Mouse (Mus musculus): ENCODE measurements at regions not wholly inside any gene's neighbourhood (a gene's known extent, or its start where the extent isn't known, plus 50 kb on each side); places are given as distances from the start of the nearest gene placed in this dataset.

GRCm38 (mm10) chrX:49387439-49387838 lies 76.3 kb upstream of the Arhgap36 start:
- DNase-seq = no peak
- intact Hi-C loops (cut with DNase I; ENCODE audit: low total_unique reads) = no loop called here

GRCm38 (mm10) chrX:49377067-49377466 lies 86.7 kb upstream of the Arhgap36 start:
- peak; percentile 10 for DNase-seq

GRCm38 (mm10) chrX:49370384-49370783 lies 82.3 kb upstream of the Enox2 start:
- intact Hi-C loops (cut with DNase I; ENCODE audit: low total_unique reads) = no loop called here
- no peak for DNase-seq

More at GRCm38 (mm10) chrX:49377067-49377466, 86.7 kb upstream of the Arhgap36 start:
- intact Hi-C loops (cut with DNase I; ENCODE audit: low total_unique reads) = no loop called here

DNA sequence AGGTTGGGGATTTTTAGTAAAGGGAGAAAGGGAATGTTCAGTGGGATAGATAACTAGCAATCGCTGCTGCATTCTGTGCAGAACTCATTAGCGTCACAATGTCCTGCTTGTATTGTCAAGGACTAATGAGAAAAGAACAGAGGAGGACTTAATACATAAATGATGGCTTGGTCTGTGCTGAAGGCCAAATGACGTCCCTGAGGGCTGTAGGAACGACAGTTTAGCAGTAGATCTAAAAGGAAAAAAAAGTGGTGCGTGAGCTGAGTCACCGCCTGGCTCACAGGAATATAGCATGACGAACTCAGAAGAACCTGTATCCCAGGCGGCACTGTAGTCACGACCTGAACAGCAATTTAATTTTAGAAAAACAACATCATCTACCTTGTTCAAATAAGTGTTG lies 81.3 kb upstream of the Enox2 start:
- no peak for DNase-seq
- intact Hi-C loops (cut with DNase I; ENCODE audit: low total_unique reads) = no loop called here

DNA sequence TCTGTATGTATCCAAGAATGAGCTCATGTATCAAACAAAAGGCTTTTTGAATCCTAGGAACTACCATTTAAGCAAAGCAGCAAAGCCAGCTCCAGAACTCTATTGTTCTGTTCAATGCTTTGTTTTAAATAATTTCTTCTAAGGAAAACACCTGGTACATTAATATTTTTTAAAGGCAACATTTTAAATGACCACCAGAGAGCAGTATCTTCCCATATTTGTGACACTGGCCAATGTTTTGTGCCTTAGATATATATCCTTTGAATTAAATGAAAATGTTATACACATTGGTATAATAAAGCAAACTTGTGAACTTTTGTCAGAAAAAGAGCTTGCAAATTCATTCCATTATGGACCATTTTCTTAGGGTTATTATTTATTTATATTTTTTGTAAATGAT lies 58.4 kb upstream of the Enox2 start:
- intact Hi-C loops (cut with DNase I; ENCODE audit: low total_unique reads) = loop anchor here (10.0 kb wide), 1 partner anchor 1148 kb away; no protein-coding TSS in a partner anchor
- DNase-seq = no peak

Data from gastrocnemius, postnatal 14 days (tissue).